Mouse (Mus musculus) spleen, postnatal 14 days (tissue): ENCODE measurements around the gene Ttbk1.

Source experiments
- DNase-seq, 2 experiments: peaks; one replicate each; pipeline ENCODE4 v3.0.0; 2021 to 2022; ENCODE audit warnings: low spot score in 2 of 2

The Ttbk1 gene

GRCm38 (mm10) chr17:46408478-46408877 is 79.0 kb downstream of the Ttbk1 start:
- DNase-seq, result no peak

- no peak for DNase-seq
These were observed 92.8 kb downstream of the Ttbk1 start for GRCm38 (mm10) chr17:46394631-46395030.

- DNase-seq, result peak in 1 of 2 experiments; percentile 27
These were observed 94.5 kb downstream of the Ttbk1 start for GRCm38 (mm10) chr17:46393012-46393411.
